Mouse (Mus musculus) lung, adult 2 months (tissue): ENCODE measurements around the gene Slc17a7.

ENCODE experiments used
- CTCF ChIP-seq: fragments of 200-500 bp; IDR thresholded peaks from 2 replicates; pipeline ENCODE4 v1.5.1; 2011; ENCODE audit warnings: mild to moderate bottlenecking, low read length, control low read depth; ENCODE audit not compliant: insufficient read depth
- POLR2A ChIP-seq: fragments of 200-500 bp; IDR thresholded peaks from 2 replicates; pipeline ENCODE4 v1.6.1; 2011; ENCODE audit warnings: low read depth, mild to moderate bottlenecking, control low read depth, low read length, borderline replicate concordance; ENCODE audit errors: extremely low read depth

GRCm38 (mm10) chr7:45131850-45132249 is 31.9 kb upstream of the Slc17a7 start:
- TF ChIP-seq CTCF (no peak), POLR2A (no peak)
